Comparison of ENCODE assay signal across 22 mouse cellular contexts in the genomic region with DNA sequence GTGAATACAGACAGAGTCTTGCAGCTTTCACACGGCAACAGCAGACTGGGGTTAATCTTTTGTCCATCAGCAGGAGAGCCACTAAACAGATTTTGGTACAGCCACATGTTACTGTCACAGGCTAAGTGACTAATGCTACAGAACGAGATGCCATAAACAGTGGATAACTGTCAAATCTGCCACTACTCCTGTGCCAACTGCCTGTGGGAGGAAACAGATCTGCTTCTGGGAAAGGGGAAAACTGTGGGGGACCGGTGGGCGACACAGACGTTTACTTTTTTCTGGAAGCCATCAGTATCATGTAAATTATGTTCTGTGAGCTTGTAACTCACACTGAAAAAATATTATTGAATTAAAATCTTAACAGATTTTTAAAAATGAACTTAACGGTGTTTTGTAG.
DNase-seq lines count a peak whose midpoint lies in the region; ATAC-seq and TF ChIP-seq lines count a peak whose summit lies in the region.
"Had no signal": no experiment of that assay in that cellular context is flagged by ENCODE, and none has a peak within 500 bp of the region (broad histone marks: within the 10 kb centered on the region; RNA-seq: fewer than 3 reads in every experiment).

No protein-coding gene starts in this region.

- no peaks in the 10 kb centered on the region for H3K4me1 ChIP-seq in hindbrain, embryonic 11.5 days (replicated peaks; ENCODE audit: control insufficient read depth, insufficient read depth, low read length)
- H3K4me1 ChIP-seq: embryonic facial prominence, embryonic 12.5 days; hindbrain, embryonic 15.5 days; limb, embryonic 10.5 days had no signal

- H3K27ac ChIP-seq in left cerebral cortex, adult 2 months: no peak overlapping the region
- no peak overlapping the region for H3K27ac ChIP-seq in hindbrain, embryonic 11.5 days (ENCODE audit: low read depth, low read length)
- H3K27ac ChIP-seq: embryonic facial prominence, embryonic 12.5 days; hindbrain, embryonic 15.5 days; limb, embryonic 10.5 days had no signal

- intact Hi-C loops in left cerebral cortex, adult 2 months (cut with DNase I): no loop called here

- no peaks in the 10 kb centered on the region for H3K36me3 ChIP-seq in hindbrain, embryonic 11.5 days (ENCODE audit: control insufficient read depth, insufficient read depth, low read length)
- H3K36me3 ChIP-seq: embryonic facial prominence, embryonic 12.5 days; hindbrain, embryonic 15.5 days; limb, embryonic 10.5 days had no signal

- peak; percentile 8 to 34 for DNase-seq in left cerebral cortex, adult 2 months (ENCODE audit: extremely low spot score in 1 of 2, low spot score in 2 of 2)
- no peak for DNase-seq in left cerebral cortex, adult 11 months (ENCODE audit: low spot score)
- peak; percentile 18 to 45 for DNase-seq in frontal cortex, postnatal 36 days (ENCODE audit: low spot score in 2 of 2)
- DNase-seq in layer of hippocampus, postnatal 14 days (ENCODE audit: low spot score in 2 of 2): peak; percentile 23 to 82
- peak; percentile 57 for DNase-seq in telencephalon, adult 2 months (ENCODE audit: low read depth, low spot score)
- DNase-seq in cerebellum, postnatal 25 days: no peak
- no peak for DNase-seq in hindbrain, embryonic 11.5 days (ENCODE audit: low spot score)
- DNase-seq: adrenal gland, postnatal 10 days; cerebellum, adult 2 months; gastrocnemius, postnatal 36 days; heart, postnatal 14 days; kidney, postnatal 10 days; lung, embryonic 14.5 days; midbrain, embryonic 14.5 days; retina, postnatal 1 day; thymus, postnatal 25 days had no signal

- no peaks in the 10 kb centered on the region for H3K27me3 ChIP-seq in hindbrain, embryonic 11.5 days (ENCODE audit: control insufficient read depth, insufficient read depth, low read length)
- H3K27me3 ChIP-seq: embryonic facial prominence, embryonic 12.5 days; hindbrain, embryonic 15.5 days had no signal

- H3K9ac ChIP-seq in hindbrain, embryonic 11.5 days (ENCODE audit: low read depth, low read length): no peak overlapping the region
- H3K9ac ChIP-seq: embryonic facial prominence, embryonic 12.5 days; hindbrain, embryonic 15.5 days; lung, embryonic 14.5 days had no signal

- no peak overlapping the region for H3K4me3 ChIP-seq in left cerebral cortex, adult 2 months
- H3K4me3 ChIP-seq in hindbrain, embryonic 11.5 days (ENCODE audit: low read depth, low read length): no peak overlapping the region
- H3K4me3 ChIP-seq: embryonic facial prominence, embryonic 12.5 days; hindbrain, embryonic 15.5 days; limb, embryonic 10.5 days had no signal

- H3K9me3 ChIP-seq in hindbrain, embryonic 11.5 days (ENCODE audit: control insufficient read depth, low read length): no peaks in the 10 kb centered on the region
- H3K9me3 ChIP-seq: embryonic facial prominence, embryonic 12.5 days; hindbrain, embryonic 15.5 days; limb, embryonic 10.5 days had no signal

- ATAC-seq in hindbrain, embryonic 11.5 days (ENCODE audit: low FRiP score): no peak
- ATAC-seq: intestine, embryonic 16.5 days had no signal

- no peak for TF ChIP-seq CTCF in left cerebral cortex, adult 2 months (IDR thresholded peaks at IDR 0.05)

- no peak overlapping the region for H3K4me2 ChIP-seq in hindbrain, embryonic 11.5 days (replicated peaks; ENCODE audit: low read depth, low read length)
- H3K4me2 ChIP-seq: embryonic facial prominence, embryonic 12.5 days; heart, embryonic 11.5 days; hindbrain, embryonic 15.5 days; liver, embryonic 11.5 days; lung, embryonic 14.5 days had no signal

- WGBS in hindbrain, embryonic 11.5 days: 81% methylated on average over 6 of the region's 6 CpGs

Comparison
In these comparisons a context has a peak if more than half of its experiments do, and no peak if none do; other contexts are left out.
1. DNase-seq: peak in left cerebral cortex, adult 2 months (2 of 2), frontal cortex, postnatal 36 days (2 of 2), layer of hippocampus, postnatal 14 days (2 of 2) and telencephalon, adult 2 months (single experiment); none in left cerebral cortex, adult 11 months (single experiment), cerebellum, postnatal 25 days (0 of 2) and hindbrain, embryonic 11.5 days (single experiment).